Mouse (Mus musculus): ENCODE measurements around the gene Parp11.

The Parp11 gene

GRCm38 (mm10) chr6:127420115-127420514, 26.5 kb upstream of the Parp11 start:
- Histone ChIP-seq H3K4me1 (replicated peaks; ENCODE audit: low read depth, low read length) (peaks cover 4% of the 10 kb centered on the region; the same call in 1 of the 2 replicates), H3K27me3 (ENCODE audit: insufficient read depth, low read length) (peaks cover 10% of the 10 kb centered on the region; the same call in 1 of the 2 replicates), H3K4me3 (replicated peaks; ENCODE audit: low read length) (no peak overlapping the region), H3K9me3 (ENCODE audit: low read length) (no peaks in the 10 kb centered on the region), H3K36me3 (ENCODE audit: insufficient read depth, low read length) (no peaks in the 10 kb centered on the region)
- no peak for TF ChIP-seq POU5F1 (IDR thresholded peaks at IDR 0.05; ENCODE audit: borderline replicate concordance, low read length)
- no peak for TF ChIP-seq CTCF (conservative IDR thresholded peaks at IDR 0.05; ENCODE audit: low read length)
- TF ChIP-seq NANOG (IDR thresholded peaks at IDR 0.05; ENCODE audit: borderline replicate concordance, low read length) = no peak

- no peaks in the 10 kb centered on the region for H3K9me3 ChIP-seq (ENCODE audit: low read length)
- H3K4me1 ChIP-seq (replicated peaks; ENCODE audit: low read depth, low read length) = peaks cover 4% of the 10 kb centered on the region; the same call in 1 of the 2 replicates
- H3K27me3 ChIP-seq (ENCODE audit: insufficient read depth, low read length) = peaks cover 4% of the 10 kb centered on the region; the same call in 1 of the 2 replicates
- H3K4me3 ChIP-seq (replicated peaks; ENCODE audit: low read length) = no peak overlapping the region
- H3K36me3 ChIP-seq (ENCODE audit: insufficient read depth, low read length) = no peaks in the 10 kb centered on the region
- no peak for TF ChIP-seq CTCF (conservative IDR thresholded peaks at IDR 0.05; ENCODE audit: low read length)
- no peak for TF ChIP-seq POU5F1 (IDR thresholded peaks at IDR 0.05; ENCODE audit: borderline replicate concordance, low read length)
- no peak for TF ChIP-seq NANOG (IDR thresholded peaks at IDR 0.05; ENCODE audit: borderline replicate concordance, low read length)
These were observed 21.5 kb upstream of the Parp11 start for GRCm38 (mm10) chr6:127425095-127425494.

- no peaks in the 10 kb centered on the region for H3K4me1 ChIP-seq (replicated peaks; ENCODE audit: low read depth, low read length)
- H3K36me3 ChIP-seq (ENCODE audit: insufficient read depth, low read length) = no peaks in the 10 kb centered on the region
- peaks cover 8% of the 10 kb centered on the region; the same call in 1 of the 2 replicates for H3K27me3 ChIP-seq (ENCODE audit: insufficient read depth, low read length)
- no peak overlapping the region for H3K4me3 ChIP-seq (replicated peaks; ENCODE audit: low read length)
- H3K9me3 ChIP-seq (ENCODE audit: low read length) = no peaks in the 10 kb centered on the region
- TF ChIP-seq CTCF (conservative IDR thresholded peaks at IDR 0.05; ENCODE audit: low read length) = no peak
- TF ChIP-seq NANOG (IDR thresholded peaks at IDR 0.05; ENCODE audit: borderline replicate concordance, low read length) = no peak
- no peak for TF ChIP-seq POU5F1 (IDR thresholded peaks at IDR 0.05; ENCODE audit: borderline replicate concordance, low read length)
These were observed 15.9 kb upstream of the Parp11 start for GRCm38 (mm10) chr6:127430716-127431115.

- no peak overlapping the region for H3K4me3 ChIP-seq (replicated peaks; ENCODE audit: low read length)
- peaks cover 8% of the 10 kb centered on the region; the same call in 1 of the 2 replicates for H3K27me3 ChIP-seq (ENCODE audit: insufficient read depth, low read length)
- no peaks in the 10 kb centered on the region for H3K36me3 ChIP-seq (ENCODE audit: insufficient read depth, low read length)
- TF ChIP-seq POU5F1 (IDR thresholded peaks at IDR 0.05; ENCODE audit: borderline replicate concordance, low read length) (no peak), CTCF (conservative IDR thresholded peaks at IDR 0.05; ENCODE audit: low read length) (no peak), NANOG (IDR thresholded peaks at IDR 0.05; ENCODE audit: borderline replicate concordance, low read length) (no peak)
- no peaks in the 10 kb centered on the region for H3K4me1 ChIP-seq (replicated peaks; ENCODE audit: low read depth, low read length)
- no peaks in the 10 kb centered on the region for H3K9me3 ChIP-seq (ENCODE audit: low read length)
These were observed 15.4 kb upstream of the Parp11 start for GRCm38 (mm10) chr6:127431196-127431766.

- H3K4me3 ChIP-seq (replicated peaks; ENCODE audit: low read length) = no peak overlapping the region
- H3K9me3 ChIP-seq (ENCODE audit: low read length) = no peaks in the 10 kb centered on the region
- TF ChIP-seq POU5F1 (IDR thresholded peaks at IDR 0.05; ENCODE audit: borderline replicate concordance, low read length) (no peak), NANOG (IDR thresholded peaks at IDR 0.05; ENCODE audit: borderline replicate concordance, low read length) (no peak), CTCF (conservative IDR thresholded peaks at IDR 0.05; ENCODE audit: low read length) (no peak)
- no peaks in the 10 kb centered on the region for H3K36me3 ChIP-seq (ENCODE audit: insufficient read depth, low read length)
- peaks cover 8% of the 10 kb centered on the region; the same call in 1 of the 2 replicates for H3K27me3 ChIP-seq (ENCODE audit: insufficient read depth, low read length)
- H3K4me1 ChIP-seq (replicated peaks; ENCODE audit: low read depth, low read length) = no peaks in the 10 kb centered on the region
These were observed 12.6 kb upstream of the Parp11 start for GRCm38 (mm10) chr6:127433886-127434647.

- no peak for TF ChIP-seq POU5F1 (IDR thresholded peaks at IDR 0.05; ENCODE audit: borderline replicate concordance, low read length)
- no peak for TF ChIP-seq NANOG (IDR thresholded peaks at IDR 0.05; ENCODE audit: borderline replicate concordance, low read length)
- TF ChIP-seq CTCF (conservative IDR thresholded peaks at IDR 0.05; ENCODE audit: low read length) = no peak
- H3K4me1 ChIP-seq (replicated peaks; ENCODE audit: low read depth, low read length) = no peaks in the 10 kb centered on the region
- peaks cover 10% of the 10 kb centered on the region; the same call in 1 of the 2 replicates for H3K27me3 ChIP-seq (ENCODE audit: insufficient read depth, low read length)
- H3K36me3 ChIP-seq (ENCODE audit: insufficient read depth, low read length) = no peaks in the 10 kb centered on the region
- H3K4me3 ChIP-seq (replicated peaks; ENCODE audit: low read length) = no peak overlapping the region
- no peaks in the 10 kb centered on the region for H3K9me3 ChIP-seq (ENCODE audit: low read length)
These were observed 12.0 kb upstream of the Parp11 start for GRCm38 (mm10) chr6:127434648-127434984.

GRCm38 (mm10) chr6:127439063-127439462, 7.6 kb upstream of the Parp11 start:
- no peaks in the 10 kb centered on the region for H3K9me3 ChIP-seq (ENCODE audit: low read length)
- H3K36me3 ChIP-seq (ENCODE audit: insufficient read depth, low read length) = no peaks in the 10 kb centered on the region
- no peak overlapping the region for H3K4me3 ChIP-seq (replicated peaks; ENCODE audit: low read length)
- peaks cover 16% of the 10 kb centered on the region for H3K27me3 ChIP-seq (ENCODE audit: insufficient read depth, low read length)
- no peak for TF ChIP-seq POU5F1 (IDR thresholded peaks at IDR 0.05; ENCODE audit: borderline replicate concordance, low read length)
- no peak for TF ChIP-seq CTCF (conservative IDR thresholded peaks at IDR 0.05; ENCODE audit: low read length)
- no peak for TF ChIP-seq NANOG (IDR thresholded peaks at IDR 0.05; ENCODE audit: borderline replicate concordance, low read length)
- no peaks in the 10 kb centered on the region for H3K4me1 ChIP-seq (replicated peaks; ENCODE audit: low read depth, low read length)

- H3K27me3 ChIP-seq (ENCODE audit: insufficient read depth, low read length) = peaks cover 12% of the 10 kb centered on the region
- no peak overlapping the region for H3K4me3 ChIP-seq (replicated peaks; ENCODE audit: low read length)
- H3K36me3 ChIP-seq (ENCODE audit: insufficient read depth, low read length) = no peaks in the 10 kb centered on the region
- H3K9me3 ChIP-seq (ENCODE audit: low read length) = no peaks in the 10 kb centered on the region
- no peaks in the 10 kb centered on the region for H3K4me1 ChIP-seq (replicated peaks; ENCODE audit: low read depth, low read length)
- TF ChIP-seq CTCF (conservative IDR thresholded peaks at IDR 0.05; ENCODE audit: low read length) = no peak
- TF ChIP-seq NANOG (IDR thresholded peaks at IDR 0.05; ENCODE audit: borderline replicate concordance, low read length) = no peak
- TF ChIP-seq POU5F1 (IDR thresholded peaks at IDR 0.05; ENCODE audit: borderline replicate concordance, low read length) = no peak
These were observed 7.0 kb upstream of the Parp11 start for GRCm38 (mm10) chr6:127439540-127440195.

Data from E14TG2a.4 (cell line).